Comparison of ENCODE assay signal across 8 mouse cellular contexts in the genomic region with DNA sequence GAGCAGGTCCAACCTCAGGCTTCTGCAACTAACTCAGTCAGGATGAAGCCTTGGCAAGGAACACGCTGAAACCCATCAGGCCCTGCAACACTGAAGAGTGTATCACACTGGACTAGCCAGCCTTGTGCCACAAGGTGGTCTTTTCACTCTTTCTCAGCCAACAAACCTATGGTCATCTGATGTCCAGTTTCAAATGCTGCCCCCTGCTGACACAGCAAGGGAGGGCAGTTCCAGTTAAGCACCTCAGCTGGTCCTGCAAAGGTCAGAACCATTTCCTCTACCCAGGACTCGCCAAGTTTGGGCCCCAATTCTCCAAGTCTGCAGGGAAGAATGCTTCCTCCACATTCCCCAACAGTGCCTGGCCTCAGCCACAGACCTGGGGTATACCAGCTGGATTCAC. TPM values are rescaled to one million over a fixed set of nuclear protein-coding genes. Genes with fewer than 3 reads are reported as not detected.
DNase-seq lines count a peak whose midpoint lies in the region; ATAC-seq and TF ChIP-seq lines count a peak whose summit lies in the region.

No protein-coding gene starts in this region.

- TF ChIP-seq POLR2A in heart, adult 2 months (IDR thresholded peaks at IDR 0.05; ENCODE audit: insufficient read depth, low read depth, low read length), result no peak

- H3K4me3 ChIP-seq in heart, adult 2 months, result no peak overlapping the region
- H3K4me3 ChIP-seq in forebrain, embryonic 11.5 days (ENCODE audit: low read depth, low read length), result peak overlapping the region; percentile 95
- no peak overlapping the region for H3K4me3 ChIP-seq in intestine, postnatal 0 days (ENCODE audit: low read depth, low read length)

- WGBS in heart, adult 2 months, result 36% methylated on average over 2 of the region's 2 CpGs
- WGBS in forebrain, embryonic 11.5 days, result 35% methylated on average over 2 of the region's 2 CpGs
- 36% methylated on average over 2 of the region's 2 CpGs for WGBS in intestine, postnatal 0 days

- H3K9ac ChIP-seq in heart, adult 2 months (ENCODE audit: low read depth, low read length), result no peak overlapping the region
- peak overlapping the region; percentile 99 for H3K9ac ChIP-seq in forebrain, embryonic 11.5 days (ENCODE audit: low read length)
- no peak overlapping the region for H3K9ac ChIP-seq in intestine, postnatal 0 days (ENCODE audit: low read depth, low read length)

- H3K79me2 ChIP-seq in heart, adult 2 months (replicated peaks; ENCODE audit: control insufficient read depth, insufficient read depth, low read length), result 0 out of 2 replicates have a peak, but pooled peaks cover 1% of the 10 kb centered on the region

- intact Hi-C loops in heart, adult 2 months (cut with DNase I), result loop anchor here (5.0 kb wide), 1 partner anchor 63 kb away; a partner anchor contains a TSS
- intact Hi-C loops in heart, postnatal 25 days (cut with DNase I), result loop anchor here (2.0 kb wide), 1 partner anchor 60 kb away; no protein-coding TSS in a partner anchor

- no peak for TF ChIP-seq EP300 in heart, adult 2 months (IDR thresholded peaks at IDR 0.05; ENCODE audit: insufficient read depth, low read depth, low read length)

- DNase-seq in heart, adult 2 months, result peak; percentile 31 to 53
- no peak for DNase-seq in heart, postnatal 25 days (ENCODE audit: low spot score)
- peak; percentile 69 for DNase-seq in adipocyte (ENCODE audit: low spot score)
- DNase-seq in forebrain, embryonic 11.5 days (ENCODE audit: low spot score), result peak; percentile 71
- DNase-seq in lung, adult 18-20 months, result peak; percentile 38 to 40
- DNase-seq in retina, embryonic 14.5 days (ENCODE audit: low spot score), result peak; percentile 75
- no peak for DNase-seq in right cerebral cortex, postnatal 10 days (ENCODE audit: low spot score in 2 of 2)

- no peaks in the 10 kb centered on the region for H3K27me3 ChIP-seq in heart, adult 2 months (ENCODE audit: control insufficient read depth, insufficient read depth, low read length)
- H3K27me3 ChIP-seq in forebrain, embryonic 11.5 days (ENCODE audit: control insufficient read depth, insufficient read depth, low read length), result no peaks in the 10 kb centered on the region
- no peaks in the 10 kb centered on the region for H3K27me3 ChIP-seq in intestine, postnatal 0 days (replicated peaks; ENCODE audit: control insufficient read depth, insufficient read depth, low read length)

- peak overlapping the region; percentile 87 for H3K4me2 ChIP-seq in forebrain, embryonic 11.5 days (ENCODE audit: low read depth, low read length, severe bottlenecking)
- H3K4me2 ChIP-seq in intestine, postnatal 0 days (replicated peaks; ENCODE audit: low read depth), result 0 out of 2 replicates have a peak overlapping the region, but pooled peaks have one; percentile 86

- H3K4me1 ChIP-seq in heart, adult 2 months (ENCODE audit: control insufficient read depth, insufficient read depth, low read length), result peaks cover 18% of the 10 kb centered on the region
- H3K4me1 ChIP-seq in forebrain, embryonic 11.5 days (replicated peaks; ENCODE audit: control insufficient read depth, insufficient read depth, low read length), result peaks cover 11% of the 10 kb centered on the region
- H3K4me1 ChIP-seq in intestine, postnatal 0 days (replicated peaks; ENCODE audit: control insufficient read depth, insufficient read depth, low read length), result peaks cover 5% of the 10 kb centered on the region; the same call in 1 of the 2 replicates

- no peaks in the 10 kb centered on the region for H3K9me3 ChIP-seq in forebrain, embryonic 11.5 days (ENCODE audit: control insufficient read depth, low read length)
- no peaks in the 10 kb centered on the region for H3K9me3 ChIP-seq in intestine, postnatal 0 days (ENCODE audit: control insufficient read depth)

- no peaks in the 10 kb centered on the region; the same call in 1 of the 2 replicates for H3K36me3 ChIP-seq in heart, adult 2 months (ENCODE audit: control insufficient read depth, insufficient read depth, low read length)
- peaks cover 25% of the 10 kb centered on the region for H3K36me3 ChIP-seq in forebrain, embryonic 11.5 days (ENCODE audit: control insufficient read depth, insufficient read depth, low read length)
- peaks cover 39% of the 10 kb centered on the region for H3K36me3 ChIP-seq in intestine, postnatal 0 days (ENCODE audit: control insufficient read depth, insufficient read depth)

- ATAC-seq in forebrain, embryonic 11.5 days (replicated peaks; ENCODE audit: low FRiP score), result no peak
- ATAC-seq in intestine, postnatal 0 days, result no peak

- TF ChIP-seq CTCF in heart, adult 2 months (IDR thresholded peaks at IDR 0.05), result peak; percentile 80
- TF ChIP-seq CTCF in intestine, postnatal 0 days (IDR thresholded peaks at IDR 0.05; ENCODE audit: low read depth), result peak; percentile 78

- H3K27ac ChIP-seq in heart, adult 2 months, result no peak overlapping the region
- no peak overlapping the region for H3K27ac ChIP-seq in forebrain, embryonic 11.5 days (ENCODE audit: low read depth, low read length)
- H3K27ac ChIP-seq in intestine, postnatal 0 days (ENCODE audit: low read depth, low read length), result no peak overlapping the region

RNA-seq across cellular contexts. Expression of a gene that starts 8.5 kb away (rescaled TPM):
- 10 to 100 TPM; 51.6 to 54.6 TPM for total RNA-seq in heart, adult 2 months (2021)
- polyA plus RNA-seq in heart, adult 2 months (2012; rRNA removed), result 69.2 and 94.5 TPM in 2 replicates
- total RNA-seq in heart, postnatal 25 days (2021), result 10 to 100 TPM; 45.2 to 54.2 TPM
- polyA plus RNA-seq in forebrain, embryonic 11.5 days (2014; fragmentation: Nextera tagmentation; extraction: Ambion mirVana), result 124 and 126 TPM in 2 replicates
- 73.0 and 75.1 TPM in 2 replicates for polyA plus RNA-seq in intestine, postnatal 0 days (2015; fragmentation: Nextera tagmentation; extraction: Ambion mirVana)

RNA-seq across cellular contexts. Expression of a gene that starts 16.1 kb away (rescaled TPM):
- not detected for total RNA-seq in heart, adult 2 months (2021)
- polyA plus RNA-seq in heart, adult 2 months (2012; rRNA removed), result 0.04 TPM in 1 of 2 replicates, not detected in the other
- total RNA-seq in heart, postnatal 25 days (2021), result not detected
- polyA plus RNA-seq in forebrain, embryonic 11.5 days (2014; fragmentation: Nextera tagmentation; extraction: Ambion mirVana), result not detected in 2 replicates
- 267 and 292 TPM in 2 replicates for polyA plus RNA-seq in intestine, postnatal 0 days (2015; fragmentation: Nextera tagmentation; extraction: Ambion mirVana)

Comparison
In these comparisons a context has a peak if more than half of its experiments do, and no peak if none do; other contexts are left out.
1. DNase-seq: peak in heart, adult 2 months (2 of 2), adipocyte (single experiment), forebrain, embryonic 11.5 days (single experiment), lung, adult 18-20 months (2 of 2) and retina, embryonic 14.5 days (single experiment); none in heart, postnatal 25 days (single experiment) and right cerebral cortex, postnatal 10 days (0 of 2).
2. RNA of a gene that starts 16.1 kb away (polyA plus RNA-seq): 267 to 292 TPM in intestine, postnatal 0 days; 0.04 TPM in heart, adult 2 months and not detected in forebrain, embryonic 11.5 days; every median in the first group is over 100 times any median in the second.